Mouse (Mus musculus): ENCODE results near the gene Herpud1.
"Not testable (repeated sequence)": the region's sequence is repeated elsewhere in the genome, so short reads cannot be mapped to it uniquely, and the experiment has no call there.

The Herpud1 gene

DNA sequence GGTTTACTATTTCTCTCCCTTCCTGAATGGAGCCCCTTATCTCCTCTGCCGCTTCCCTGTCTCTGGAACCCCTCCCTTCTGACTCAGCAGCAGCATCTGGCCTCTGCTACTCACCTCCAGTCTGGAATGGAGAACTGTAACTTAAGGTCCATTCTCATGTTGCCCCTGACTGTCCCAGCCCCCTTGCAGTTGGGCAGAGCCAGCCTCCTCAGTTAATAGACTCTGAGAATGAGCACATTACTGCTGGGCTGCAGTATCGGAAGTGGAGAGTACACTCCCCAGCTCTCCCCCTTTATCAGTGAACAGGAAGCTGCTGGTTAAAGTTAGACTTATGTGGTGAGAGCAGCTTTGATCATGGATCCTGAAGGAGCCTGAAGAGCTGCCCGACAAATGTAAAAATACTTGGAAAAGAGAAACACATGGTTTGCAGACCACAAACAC is 10.7 kb upstream of the Herpud1 start:
- DNase-seq (ENCODE audit: low read depth, low spot score) = no peak

DNA sequence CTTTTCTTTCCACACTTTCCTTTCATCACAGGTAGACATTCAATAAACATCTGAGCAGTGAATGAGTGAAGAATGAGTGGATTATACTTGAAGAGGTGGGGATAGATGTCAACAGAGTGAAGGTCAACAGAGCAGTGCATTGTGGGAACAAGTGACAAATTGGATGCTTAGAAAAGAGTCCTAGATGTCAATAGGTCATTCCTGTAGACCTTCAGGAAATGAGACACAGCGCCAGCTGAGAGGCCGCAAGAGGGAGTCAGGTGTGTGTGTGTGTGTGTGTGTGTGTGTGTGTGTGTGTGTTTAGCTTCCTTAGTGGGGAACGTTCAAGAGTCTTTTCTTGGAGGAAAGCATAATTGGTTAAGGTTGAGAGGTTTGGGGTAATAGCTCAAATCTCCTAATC is 10.1 kb upstream of the Herpud1 start:
- DNase-seq (ENCODE audit: low read depth, low spot score) = no peak

DNA sequence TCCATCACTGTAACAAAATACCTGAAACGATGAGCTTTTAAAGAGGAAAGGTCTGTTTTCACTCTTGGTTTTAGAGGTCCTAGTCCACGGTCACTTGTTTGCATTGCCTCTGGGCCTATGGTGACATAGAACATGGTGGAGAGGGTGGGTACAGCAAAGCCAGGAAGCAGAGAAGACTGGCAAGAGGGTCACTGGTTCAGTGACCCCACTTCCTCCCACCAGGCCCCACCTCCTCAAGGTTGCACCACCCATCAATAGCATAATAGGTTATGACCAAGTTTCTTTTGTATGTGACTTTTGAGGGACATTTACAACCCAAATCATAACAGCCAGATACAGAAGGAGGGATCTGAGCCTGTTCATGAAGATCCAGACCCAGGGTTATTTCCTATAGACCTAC is 9.7 kb upstream of the Herpud1 start:
- DNase-seq (ENCODE audit: low read depth, low spot score) = no peak

DNA sequence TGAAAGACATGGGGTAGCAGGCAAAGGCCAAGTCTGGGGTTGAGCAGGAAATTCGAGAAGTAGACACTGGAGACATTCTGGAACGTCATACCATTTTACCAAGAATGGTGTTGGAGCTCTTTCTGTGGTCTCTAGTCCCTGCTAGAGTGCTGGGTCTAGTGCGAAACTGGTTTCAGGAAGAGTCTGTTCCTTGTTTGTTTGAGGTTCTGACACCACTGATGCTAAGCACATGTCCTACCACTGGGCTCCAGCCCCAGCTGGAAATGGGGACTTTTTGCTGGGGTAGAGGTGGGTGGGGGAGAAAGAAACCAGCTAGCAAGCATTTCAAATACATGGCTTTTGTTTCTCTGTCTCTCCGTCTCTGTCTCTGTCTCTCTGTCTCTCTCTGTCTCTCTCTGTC is 9.2 kb upstream of the Herpud1 start:
- no peak for DNase-seq (ENCODE audit: low read depth, low spot score)

DNA sequence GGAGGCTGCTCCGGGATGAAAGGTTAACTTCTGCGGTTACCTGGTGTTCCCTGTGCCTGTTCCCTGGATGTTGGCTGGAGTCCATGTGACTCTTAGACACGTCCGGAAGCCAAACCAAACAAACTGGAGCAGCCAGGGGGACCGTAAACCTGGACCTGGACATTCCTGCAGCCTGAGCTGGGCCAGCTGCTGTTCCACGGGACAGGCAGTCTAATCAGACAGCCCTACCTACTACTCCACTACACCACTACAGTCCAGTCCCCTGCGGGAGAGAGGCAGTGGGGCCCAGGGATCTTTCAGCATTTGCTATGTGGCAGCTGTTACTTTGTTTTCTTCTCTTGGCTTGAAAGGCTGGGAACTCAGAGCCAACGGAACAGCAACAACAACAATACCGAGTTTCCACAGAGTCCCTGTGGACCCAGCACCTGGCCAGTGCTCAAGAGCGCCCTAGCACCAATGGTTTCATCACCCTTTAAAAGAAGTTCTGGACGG is 8.5 kb upstream of the Herpud1 start:
- peak; percentile 26 for DNase-seq (ENCODE audit: low read depth, low spot score)

DNA sequence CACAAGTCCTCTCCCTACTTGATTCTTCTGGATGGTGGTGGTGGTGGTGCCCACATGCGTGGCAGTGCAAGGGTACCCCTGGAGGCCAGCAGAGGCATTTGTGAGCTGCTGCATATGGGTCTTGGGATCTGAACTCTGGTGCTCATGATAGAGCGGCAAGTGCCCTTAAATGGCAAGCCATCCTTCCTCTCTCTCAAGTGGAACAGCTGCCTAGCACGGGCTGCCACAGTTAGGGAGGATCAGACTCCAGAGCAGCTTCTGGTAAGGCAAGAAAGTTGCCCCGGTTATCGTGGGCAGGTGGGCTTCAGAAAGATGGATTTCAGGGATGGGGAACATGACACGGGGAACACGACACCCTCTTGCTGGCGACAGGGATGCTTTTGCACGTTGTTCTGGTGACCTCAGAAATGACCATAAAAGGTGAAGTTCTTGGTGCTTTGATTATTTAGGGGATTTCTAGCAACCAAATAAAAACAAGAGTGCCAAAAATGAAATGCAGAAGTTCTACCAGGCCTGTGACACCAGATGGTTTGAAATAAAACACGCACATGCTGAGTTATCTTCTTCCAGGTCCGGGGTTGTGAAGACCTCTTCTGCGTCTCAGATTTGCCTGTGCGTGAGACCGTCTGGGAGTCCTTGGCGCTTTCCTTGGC is 7.3 kb upstream of the Herpud1 start:
- no peak for DNase-seq (ENCODE audit: low read depth, low spot score)

DNA sequence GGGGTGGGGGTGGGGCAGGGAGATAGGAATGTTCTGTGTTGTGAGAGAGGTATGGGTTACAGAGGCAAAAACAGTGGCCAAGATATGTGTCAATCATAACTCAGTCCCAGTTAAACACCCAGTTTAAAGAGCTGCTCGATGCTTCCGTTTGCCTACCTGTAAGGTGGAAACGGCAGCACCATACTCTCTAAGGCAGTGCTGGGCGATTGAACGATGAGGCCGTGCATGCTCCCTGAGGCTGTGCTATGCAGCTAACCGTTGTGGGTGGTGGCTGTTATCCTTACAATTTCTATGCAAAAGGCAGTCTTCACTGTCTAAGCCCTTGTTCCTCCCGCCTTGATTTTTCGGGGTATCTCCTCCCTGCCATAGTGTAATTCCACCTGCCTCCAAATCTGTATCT is 6.6 kb upstream of the Herpud1 start:
- no peak for DNase-seq (ENCODE audit: low read depth, low spot score)

DNA sequence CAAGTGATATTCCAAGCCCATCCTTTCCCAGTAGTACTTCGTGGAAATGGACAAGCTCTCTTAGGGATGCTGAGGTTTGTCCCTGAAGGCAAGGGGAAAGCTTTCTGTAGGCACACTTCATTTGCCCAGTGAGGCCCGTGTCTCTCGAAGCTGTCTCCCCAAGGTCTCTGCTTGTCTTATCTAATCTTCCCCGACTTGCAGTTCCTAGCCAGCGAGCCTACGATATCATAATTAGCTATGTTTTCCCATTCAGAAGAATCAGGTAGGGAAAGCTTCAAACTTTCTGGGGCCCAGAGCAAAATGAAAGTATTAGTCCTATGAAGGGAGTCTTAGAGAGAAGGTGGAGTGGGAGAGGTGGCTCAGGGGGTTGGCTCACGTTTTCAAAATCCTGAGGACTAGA is 2.1 kb upstream of the Herpud1 start:
- no peak for DNase-seq (ENCODE audit: low read depth, low spot score)

DNA sequence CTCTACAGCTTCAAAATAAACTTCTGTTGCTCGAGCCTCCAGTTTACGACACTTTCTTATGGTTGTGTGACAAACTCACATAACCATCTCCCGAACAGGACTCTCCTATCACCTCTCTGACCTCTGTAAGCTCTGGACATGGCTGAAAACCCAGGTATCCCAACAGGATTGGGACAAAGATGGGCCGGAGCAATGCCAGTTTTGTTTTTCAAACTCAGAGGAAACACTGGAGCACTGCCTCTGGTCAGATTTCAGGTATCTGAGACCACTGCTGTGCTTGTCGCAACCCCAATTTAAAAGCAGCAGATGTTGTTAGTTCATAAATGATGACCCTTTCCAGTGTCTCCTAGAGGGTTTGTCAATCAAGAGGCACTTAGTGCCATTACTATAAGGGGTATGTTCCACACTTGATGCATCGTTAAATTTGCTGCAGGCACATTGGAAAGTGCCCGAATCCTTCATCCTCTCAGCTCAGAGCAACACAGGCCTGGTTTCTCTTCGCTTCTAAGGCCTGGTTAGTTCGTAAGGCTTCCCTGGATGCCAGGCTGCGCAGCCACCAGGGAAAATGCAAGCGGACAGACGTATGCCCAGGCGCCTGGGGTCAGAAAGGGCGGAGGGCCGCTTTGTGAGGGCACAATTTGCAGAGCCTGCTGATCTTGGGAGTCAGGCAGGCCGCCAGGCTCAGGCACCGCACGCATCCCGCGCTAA is 578 bp upstream of the Herpud1 start:
- DNase-seq (ENCODE audit: low read depth, low spot score) = no peak

DNA sequence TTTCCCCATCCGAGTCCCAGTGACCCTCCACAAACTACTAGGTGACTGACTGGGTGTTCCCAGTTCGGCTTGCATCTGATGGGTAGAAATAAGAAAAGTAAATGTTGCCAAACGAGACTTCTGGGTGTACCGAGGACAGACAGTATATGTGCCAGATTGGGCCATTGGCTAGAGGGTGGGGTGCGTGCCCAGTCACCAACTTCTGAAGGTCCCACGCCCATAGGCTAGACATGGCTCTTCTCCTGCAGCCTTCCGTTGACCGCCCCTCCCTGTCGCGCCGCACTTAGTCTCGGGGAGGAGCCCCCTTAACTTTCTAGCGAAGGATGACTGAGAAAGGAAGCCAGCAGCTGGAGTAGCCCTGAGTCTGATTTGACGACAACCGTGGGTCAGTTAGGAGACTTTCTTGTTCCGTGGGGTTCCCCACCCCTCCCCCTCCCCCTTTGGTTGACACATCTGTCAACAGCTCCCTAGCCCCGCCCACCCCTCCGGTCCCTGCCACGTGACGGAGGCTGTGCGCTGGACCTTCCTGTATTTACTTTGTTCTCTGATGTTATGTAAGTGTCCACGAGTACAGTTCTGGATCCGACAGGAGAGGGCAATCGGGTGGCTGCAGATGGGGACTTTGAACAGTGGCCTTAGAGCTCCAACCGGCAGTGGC is 918 bp downstream of the Herpud1 start:
- DNase-seq (ENCODE audit: low read depth, low spot score) = peak; percentile 79

DNA sequence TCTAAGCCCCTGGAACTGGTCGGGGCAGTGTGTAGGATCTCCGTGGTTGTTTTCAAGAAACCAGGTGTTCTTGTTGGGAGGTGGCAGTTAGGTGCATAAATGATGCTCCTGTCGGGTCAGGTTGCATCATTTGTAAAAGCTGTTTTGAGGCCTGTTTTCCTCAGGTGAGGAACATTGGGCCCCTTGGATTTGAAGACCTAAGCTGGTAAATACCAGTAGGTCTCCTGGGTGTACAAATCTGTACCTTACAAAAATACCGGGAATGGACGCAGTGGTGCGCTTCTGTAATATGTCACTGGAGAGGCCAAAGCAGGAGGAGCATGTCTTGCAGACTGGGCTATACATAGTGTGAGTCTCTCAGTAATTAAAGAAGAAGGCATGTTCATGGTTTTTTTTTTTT is 1.5 kb downstream of the Herpud1 start:
- peak; percentile 14 for DNase-seq (ENCODE audit: low read depth, low spot score)

DNA sequence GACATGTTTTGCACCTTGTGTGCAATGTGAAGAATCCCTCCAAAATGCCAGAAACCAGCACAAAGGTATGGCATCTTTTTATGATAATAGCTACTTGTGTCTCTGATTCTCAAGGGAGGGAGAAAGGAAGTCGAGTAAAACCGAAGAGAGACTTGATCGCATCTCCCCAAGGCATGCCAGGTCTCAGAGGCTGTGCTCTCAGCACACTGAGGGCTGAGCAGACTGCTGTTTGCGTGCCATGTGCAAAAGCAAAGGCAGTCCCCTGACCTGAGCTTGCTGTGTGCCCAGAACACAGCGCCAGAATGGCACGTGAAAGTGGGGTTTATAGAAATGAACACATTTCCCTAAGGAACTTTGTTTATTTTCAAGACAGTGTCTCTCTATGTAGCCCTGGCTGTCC is 3.3 kb downstream of the Herpud1 start:
- no peak for DNase-seq (ENCODE audit: low read depth, low spot score)

DNA sequence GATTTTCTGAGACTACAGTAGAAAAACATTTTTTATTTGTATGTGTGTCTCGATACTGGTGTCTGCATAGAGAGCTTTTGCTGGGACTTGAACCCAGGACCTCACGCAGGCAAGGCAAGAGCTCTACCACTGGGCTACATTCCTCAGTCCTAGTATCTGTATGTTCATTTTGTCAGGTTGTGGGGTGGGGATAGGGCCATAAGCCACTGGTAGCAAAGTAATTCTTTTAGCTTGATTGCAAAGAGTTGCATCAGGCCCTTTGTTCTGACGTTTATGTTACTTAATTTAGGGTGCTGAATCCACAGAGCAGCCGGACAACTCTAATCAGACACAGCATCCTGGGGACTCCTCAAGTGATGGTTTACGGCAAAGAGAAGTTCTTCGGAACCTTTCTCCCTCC is 4.2 kb downstream of the Herpud1 start:
- DNase-seq (ENCODE audit: low read depth, low spot score) = no peak

DNA sequence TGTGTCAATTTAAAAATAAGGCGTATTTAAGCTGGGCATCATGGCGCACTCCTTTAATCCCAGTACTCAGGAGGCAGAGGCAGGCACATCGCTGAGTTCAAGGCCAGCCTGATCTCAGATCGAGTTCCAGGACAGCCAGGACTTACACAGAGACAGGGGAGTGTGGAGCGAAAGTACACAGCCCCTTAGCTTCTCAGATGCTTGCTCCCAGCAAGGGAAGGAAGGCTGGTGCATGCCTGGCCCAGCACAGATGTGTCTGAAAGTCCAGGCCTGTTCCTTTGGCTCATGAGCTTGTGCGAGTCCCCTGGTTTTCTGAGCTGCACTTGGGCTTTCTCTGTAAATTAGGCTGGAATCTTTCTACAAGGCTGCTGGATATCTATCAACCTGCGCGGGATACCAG is 4.7 kb downstream of the Herpud1 start:
- no peak for DNase-seq (ENCODE audit: low read depth, low spot score)

DNA sequence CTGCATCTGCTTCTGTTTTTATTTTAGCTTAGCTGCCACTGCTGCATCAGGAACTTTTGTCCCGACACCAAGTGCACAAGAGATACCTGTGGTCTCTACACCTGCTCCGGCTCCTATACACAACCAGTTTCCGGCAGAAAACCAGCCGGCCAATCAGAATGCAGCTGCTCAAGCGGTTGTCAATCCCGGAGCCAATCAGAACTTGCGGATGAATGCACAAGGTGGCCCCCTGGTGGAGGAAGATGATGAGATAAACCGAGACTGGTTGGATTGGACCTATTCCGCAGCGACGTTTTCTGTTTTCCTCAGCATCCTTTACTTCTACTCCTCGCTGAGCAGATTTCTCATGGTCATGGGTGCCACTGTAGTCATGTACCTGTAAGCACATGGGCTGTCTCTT is 5.9 kb downstream of the Herpud1 start:
- peak; percentile 24 for DNase-seq (ENCODE audit: low read depth, low spot score)

DNA sequence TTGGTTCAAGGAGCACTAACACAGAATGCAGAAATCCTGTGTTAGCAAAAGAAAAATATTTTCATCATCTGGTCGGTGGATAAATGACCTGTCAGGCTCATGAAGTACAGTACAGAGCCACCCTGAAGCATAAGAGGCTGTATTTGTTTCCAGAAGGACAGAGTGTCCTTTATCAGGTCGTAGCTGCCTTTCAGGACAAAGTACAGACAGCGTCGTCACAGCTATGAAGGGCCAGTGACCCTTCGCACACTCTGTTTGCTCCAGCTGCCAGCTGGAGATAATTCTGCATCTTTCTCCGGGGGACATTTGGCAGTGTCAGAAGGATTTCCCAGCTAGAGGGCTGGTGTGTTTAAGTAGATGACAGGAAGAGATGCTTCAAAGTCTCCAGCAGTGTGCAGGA is 6.4 kb downstream of the Herpud1 start:
- no peak for DNase-seq (ENCODE audit: low read depth, low spot score)

DNA sequence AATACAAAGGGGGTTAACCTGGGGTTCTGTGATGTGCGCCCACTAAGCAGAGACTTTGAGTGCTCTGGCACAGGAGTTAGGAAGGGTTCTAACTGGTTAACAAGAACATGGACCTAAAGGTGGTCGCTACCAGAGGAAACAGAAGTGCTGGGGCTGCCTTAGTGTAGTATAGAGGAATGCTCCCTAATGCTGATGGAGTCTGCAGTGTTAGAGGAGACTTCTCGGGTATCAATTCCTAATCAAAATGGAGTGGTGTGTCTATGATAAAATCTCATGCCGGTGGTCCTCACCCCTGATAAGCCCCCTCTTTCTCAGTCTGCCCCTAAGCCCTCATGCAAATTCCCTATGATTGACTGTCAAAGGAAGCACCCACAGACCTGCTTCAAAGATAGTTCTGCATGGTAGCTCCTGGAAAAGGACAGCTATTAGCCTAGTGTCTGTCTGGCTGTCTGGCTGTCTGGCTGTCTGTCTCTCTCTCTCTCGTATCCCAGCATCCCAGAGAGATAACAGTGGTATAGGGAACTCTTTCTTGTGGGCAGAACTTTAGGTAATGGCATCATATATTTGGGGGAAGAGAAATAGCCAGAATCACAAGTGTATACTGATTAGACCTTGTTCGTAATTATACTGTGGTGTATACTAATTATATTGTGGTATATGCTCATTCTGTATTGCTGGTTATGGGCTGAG is 9.8 kb downstream of the Herpud1 start:
- no peak for DNase-seq (ENCODE audit: low read depth, low spot score)

DNA sequence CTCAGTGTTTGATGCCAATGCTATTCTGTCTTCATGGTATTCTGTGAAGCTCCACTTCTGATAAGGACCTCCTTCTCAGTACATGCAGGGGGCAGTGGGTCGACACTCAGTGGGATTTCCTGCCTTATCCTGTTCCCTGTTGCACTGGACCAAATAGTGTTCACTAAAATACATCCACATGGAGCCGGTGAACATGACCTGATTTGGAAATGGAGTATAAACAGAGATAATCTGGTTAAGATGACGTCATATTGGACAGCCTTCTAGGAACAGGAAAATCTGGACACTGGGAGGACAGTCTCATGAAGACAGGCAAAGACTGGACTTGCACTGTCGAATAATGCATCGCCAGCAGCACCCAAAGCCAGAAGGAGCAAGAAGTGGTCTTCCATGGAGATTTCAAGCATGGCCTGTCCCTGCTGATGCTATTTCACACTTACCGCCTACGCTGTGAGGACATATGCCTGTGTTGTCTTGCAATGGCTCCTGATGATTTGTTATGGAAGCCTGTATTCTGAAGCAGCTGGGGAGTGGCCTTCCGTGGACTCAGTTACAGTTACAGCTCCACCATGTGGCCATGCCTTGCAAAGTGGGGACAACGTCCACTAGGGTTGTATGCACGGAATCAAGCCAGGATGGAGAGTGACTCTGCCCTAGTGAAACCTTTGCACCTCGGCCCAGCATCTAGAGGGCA is 10.9 kb downstream of the Herpud1 start:
- DNase-seq (ENCODE audit: low read depth, low spot score) = no peak

DNA sequence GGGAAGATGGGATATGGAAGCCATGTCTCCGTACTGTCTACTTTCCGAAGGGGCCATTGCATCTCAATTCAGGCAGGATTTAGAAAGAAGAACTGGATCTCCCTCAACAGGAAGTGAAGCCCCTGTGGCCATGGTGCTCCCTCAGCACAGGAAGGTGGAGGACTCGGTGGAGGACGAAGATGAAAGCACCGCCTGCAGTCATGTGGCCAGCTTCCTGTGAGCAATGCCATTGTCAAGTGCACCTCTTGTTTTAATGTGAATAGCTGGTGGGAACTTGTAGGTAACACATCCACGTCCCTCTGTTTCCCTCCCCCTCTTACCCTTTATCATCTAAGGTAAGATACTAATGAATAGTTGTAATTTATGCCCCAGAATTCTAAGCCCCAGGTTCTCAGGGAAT is 12.3 kb downstream of the Herpud1 start:
- no peak for DNase-seq (ENCODE audit: low read depth, low spot score)

DNA sequence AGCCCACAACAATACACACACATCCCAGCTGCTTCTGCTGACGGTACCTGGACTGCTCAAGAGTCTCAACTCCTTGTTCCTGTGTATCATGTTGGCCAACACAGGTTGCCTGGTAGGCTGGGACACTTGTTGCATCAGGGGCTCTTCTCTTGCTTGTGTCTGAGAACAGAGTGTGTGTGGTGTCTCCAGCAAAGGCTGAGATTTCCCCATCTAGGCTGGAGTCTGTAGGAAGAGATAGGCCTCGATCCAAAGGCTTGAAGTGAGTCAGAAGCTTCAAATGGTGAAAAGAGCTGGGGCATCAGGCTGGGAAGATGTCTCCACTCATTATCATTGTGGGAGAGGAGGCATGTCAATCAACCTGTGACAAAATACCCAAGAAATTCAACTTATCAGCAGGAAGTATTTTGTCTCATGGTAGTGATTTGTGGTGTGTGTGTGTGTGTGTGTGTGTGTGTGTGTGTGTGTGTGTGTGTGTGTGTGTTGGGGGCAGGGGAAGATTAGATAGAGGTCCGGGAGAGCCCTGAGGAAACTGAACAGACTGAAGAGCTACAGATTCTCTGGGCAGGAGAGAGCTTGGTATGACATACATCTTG is 13.2 kb downstream of the Herpud1 start:
- DNase-seq (ENCODE audit: low read depth, low spot score) = no peak

DNA sequence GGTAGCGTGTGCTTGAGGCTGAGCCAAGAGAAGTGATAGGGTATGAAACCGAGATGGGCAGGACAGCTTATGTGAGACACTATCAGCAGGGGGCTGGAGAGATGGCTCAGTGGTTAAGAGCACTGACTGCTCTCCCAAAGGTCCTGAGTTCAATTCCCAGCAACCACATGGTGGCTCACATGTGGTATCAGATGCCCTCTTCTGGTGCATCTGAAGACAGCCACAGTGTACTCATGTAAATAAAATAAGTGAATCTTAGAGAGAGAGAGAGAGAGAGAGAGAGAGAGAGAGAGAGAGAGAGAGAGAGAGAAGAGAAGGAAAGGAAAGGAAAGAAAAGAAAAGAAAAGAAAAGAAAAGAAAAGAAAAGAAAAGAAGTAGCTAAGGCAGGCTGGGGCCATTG is 13.7 kb downstream of the Herpud1 start:
- DNase-seq (ENCODE audit: low read depth, low spot score) = not testable (repeated sequence)

Measured in forelimb bud, embryonic 11.5 days (tissue).